In genomic region chr3:149601276-149601675, GRCm38 (mm10) we compare ENCODE assay signal across 27 mouse cellular contexts.
DNase-seq lines count a peak whose midpoint lies in the region; ATAC-seq and TF ChIP-seq lines count a peak whose summit lies in the region.
"Had no signal": no experiment of that assay in that cellular context is flagged by ENCODE, and none has a peak within 500 bp of the region (broad histone marks: within the 10 kb centered on the region; RNA-seq: fewer than 3 reads in every experiment).

No protein-coding gene starts in this region.

- no peak for TF ChIP-seq CTCF in forebrain, postnatal 0 days (IDR thresholded peaks at IDR 0.05; ENCODE audit: low read depth)

- H3K9me3 ChIP-seq in forebrain, postnatal 0 days (ENCODE audit: low read length) = no peaks in the 10 kb centered on the region
- no peaks in the 10 kb centered on the region for H3K9me3 ChIP-seq in forebrain, embryonic 12.5 days
- H3K9me3 ChIP-seq in midbrain, embryonic 11.5 days (ENCODE audit: control insufficient read depth, low read length) = no peaks in the 10 kb centered on the region
- H3K9me3 ChIP-seq in midbrain, embryonic 13.5 days = no peaks in the 10 kb centered on the region
- H3K9me3 ChIP-seq: heart, embryonic 10.5 days; heart, embryonic 15.5 days; intestine, embryonic 15.5 days; limb, embryonic 13.5 days; neural tube, embryonic 12.5 days had no signal

- 47% methylated on average over 5 of the region's 5 CpGs for WGBS in forebrain, postnatal 0 days
- 81% methylated on average over 5 of the region's 5 CpGs for WGBS in forebrain, embryonic 12.5 days
- 89% methylated on average over 5 of the region's 5 CpGs for WGBS in midbrain, embryonic 11.5 days
- 87% methylated on average over 5 of the region's 5 CpGs for WGBS in midbrain, embryonic 13.5 days

- no peaks in the 10 kb centered on the region for H3K4me1 ChIP-seq in forebrain, postnatal 0 days (ENCODE audit: insufficient read depth)
- H3K4me1 ChIP-seq in forebrain, embryonic 12.5 days = 0 out of 2 replicates have a peak, but pooled peaks cover 2% of the 10 kb centered on the region
- H3K4me1 ChIP-seq in midbrain, embryonic 11.5 days (ENCODE audit: control insufficient read depth, insufficient read depth, low read length) = no peaks in the 10 kb centered on the region
- no peaks in the 10 kb centered on the region for H3K4me1 ChIP-seq in midbrain, embryonic 13.5 days (replicated peaks)
- H3K4me1 ChIP-seq: heart, embryonic 10.5 days; heart, embryonic 15.5 days; intestine, embryonic 15.5 days; limb, embryonic 13.5 days; neural tube, embryonic 12.5 days had no signal

- peak; percentile 39 for DNase-seq in forebrain, postnatal 0 days
- DNase-seq in midbrain, embryonic 11.5 days (ENCODE audit: low spot score, missing footprints) = peak; percentile 53
- DNase-seq in layer of hippocampus, adult 9-11 months = peak; percentile 22
- no peak for DNase-seq in spleen, postnatal 4 days (ENCODE audit: low spot score in 2 of 2)
- DNase-seq in ovary, adult 18-20 months (ENCODE audit: low spot score) = no peak
- DNase-seq: adrenal gland, postnatal 10 days; cerebellum, adult 11-12 months; cerebellum, adult 9-11 months; gastrocnemius, postnatal 10 days; kidney, adult 2 months; kidney, postnatal 36 days; lung, postnatal 10 days; right cerebral cortex, postnatal 4 days; thymus, postnatal 4 days had no signal

- H3K27ac ChIP-seq in forebrain, postnatal 0 days (ENCODE audit: low read depth, low read length) = no peak overlapping the region
- H3K27ac ChIP-seq in forebrain, embryonic 12.5 days = no peak overlapping the region
- H3K27ac ChIP-seq in midbrain, embryonic 11.5 days (ENCODE audit: low read depth, low read length) = no peak overlapping the region
- no peak overlapping the region for H3K27ac ChIP-seq in midbrain, embryonic 13.5 days
- H3K27ac ChIP-seq: heart, embryonic 10.5 days; heart, embryonic 15.5 days; hindbrain, postnatal 0 days; intestine, embryonic 15.5 days; left cerebral cortex, adult 2 months; limb, embryonic 13.5 days; neural tube, embryonic 12.5 days had no signal

- no peak overlapping the region for H3K4me3 ChIP-seq in forebrain, postnatal 0 days (ENCODE audit: low read depth, low read length)
- no peak overlapping the region for H3K4me3 ChIP-seq in forebrain, embryonic 12.5 days (replicated peaks)
- H3K4me3 ChIP-seq in midbrain, embryonic 11.5 days (ENCODE audit: low read depth, low read length) = no peak overlapping the region
- H3K4me3 ChIP-seq in midbrain, embryonic 13.5 days (replicated peaks) = no peak overlapping the region
- H3K4me3 ChIP-seq: heart, embryonic 10.5 days; heart, embryonic 15.5 days; intestine, embryonic 15.5 days; left cerebral cortex, adult 2 months; limb, embryonic 13.5 days; neural tube, embryonic 12.5 days had no signal

- ATAC-seq in forebrain, postnatal 0 days = no peak
- no peak for ATAC-seq in forebrain, embryonic 12.5 days (ENCODE audit: low FRiP score)
- no peak for ATAC-seq in midbrain, embryonic 11.5 days (ENCODE audit: low FRiP score)
- no peak for ATAC-seq in midbrain, embryonic 13.5 days
- ATAC-seq: forebrain, embryonic 16.5 days; hindbrain, postnatal 0 days; intestine, embryonic 15.5 days; midbrain, embryonic 16.5 days; Patski had no signal

- H3K27me3 ChIP-seq in forebrain, postnatal 0 days (ENCODE audit: insufficient read depth, low read length) = no peaks in the 10 kb centered on the region
- H3K27me3 ChIP-seq in forebrain, embryonic 12.5 days = no peaks in the 10 kb centered on the region; the same call in 1 of the 2 replicates
- no peaks in the 10 kb centered on the region for H3K27me3 ChIP-seq in midbrain, embryonic 11.5 days (ENCODE audit: control insufficient read depth, insufficient read depth, low read length)
- H3K27me3 ChIP-seq in midbrain, embryonic 13.5 days = 0 out of 2 replicates have a peak, but pooled peaks cover 4% of the 10 kb centered on the region
- H3K27me3 ChIP-seq: heart, embryonic 15.5 days; intestine, embryonic 15.5 days; limb, embryonic 13.5 days; neural tube, embryonic 12.5 days; Patski had no signal

- H3K9ac ChIP-seq in forebrain, postnatal 0 days = no peak overlapping the region
- no peak overlapping the region for H3K9ac ChIP-seq in forebrain, embryonic 12.5 days
- no peak overlapping the region for H3K9ac ChIP-seq in midbrain, embryonic 11.5 days (ENCODE audit: low read length)
- no peak overlapping the region for H3K9ac ChIP-seq in midbrain, embryonic 13.5 days (replicated peaks)
- H3K9ac ChIP-seq: heart, embryonic 15.5 days; intestine, embryonic 15.5 days; limb, embryonic 13.5 days; neural tube, embryonic 12.5 days had no signal

- H3K4me2 ChIP-seq in forebrain, postnatal 0 days (ENCODE audit: low read depth) = no peak overlapping the region
- no peak overlapping the region for H3K4me2 ChIP-seq in forebrain, embryonic 12.5 days
- no peak overlapping the region for H3K4me2 ChIP-seq in midbrain, embryonic 11.5 days
- H3K4me2 ChIP-seq in midbrain, embryonic 13.5 days (replicated peaks) = no peak overlapping the region
- H3K4me2 ChIP-seq: heart, embryonic 15.5 days; intestine, embryonic 15.5 days; limb, embryonic 13.5 days; liver, embryonic 11.5 days; neural tube, embryonic 12.5 days had no signal

- H3K36me3 ChIP-seq in forebrain, postnatal 0 days (ENCODE audit: insufficient read depth) = no peaks in the 10 kb centered on the region
- no peaks in the 10 kb centered on the region for H3K36me3 ChIP-seq in forebrain, embryonic 12.5 days (replicated peaks)
- H3K36me3 ChIP-seq in midbrain, embryonic 11.5 days (ENCODE audit: control insufficient read depth, insufficient read depth, low read length) = no peaks in the 10 kb centered on the region
- no peaks in the 10 kb centered on the region for H3K36me3 ChIP-seq in midbrain, embryonic 13.5 days
- H3K36me3 ChIP-seq: heart, embryonic 10.5 days; heart, embryonic 15.5 days; intestine, embryonic 15.5 days; limb, embryonic 13.5 days; neural tube, embryonic 12.5 days had no signal

Comparison
In these comparisons a context has a peak if more than half of its experiments do, and no peak if none do; other contexts are left out.
1. DNase-seq: peak in forebrain, postnatal 0 days (single experiment), midbrain, embryonic 11.5 days (single experiment) and layer of hippocampus, adult 9-11 months (single experiment); none in spleen, postnatal 4 days (0 of 2) and ovary, adult 18-20 months (single experiment).